Mouse (Mus musculus) megakaryocyte progenitor cell, adult 5-6 weeks (primary cell): Measurements from ENCODE around the gene Nrbp1. TPM values are rescaled to one million over a fixed set of nuclear protein-coding genes. Genes with fewer than 3 reads are reported as not detected.
"Not testable (repeated sequence)": the region's sequence is repeated elsewhere in the genome, so short reads cannot be mapped to it uniquely, and the experiment has no call there.

Experiments
- ATAC-seq: replicated peaks from 2 replicates; pipeline ENCODE4 v1.8.0; 2016; ENCODE audit warnings: mild to moderate bottlenecking, moderate TSS enrichment, inconsistent platforms; ENCODE audit not compliant: poor library complexity
- total RNA-seq, 2 experiments: library from RNA; stranded (forward) in 1 of 2; stranded (reverse) in 1 of 2; fragments of 157-497, 149-512 nt in 1 of 2; fragments of 200-1000 nt in 1 of 2; gene quantifications; 2 replicates each; pipeline versions ENCODE4 v1.2.3 to v1.2.4; 2015 to 2017

The Nrbp1 gene
- total RNA-seq, 2 experiments from 2014 or later = 39.4 to 77.5 TPM

DNA sequence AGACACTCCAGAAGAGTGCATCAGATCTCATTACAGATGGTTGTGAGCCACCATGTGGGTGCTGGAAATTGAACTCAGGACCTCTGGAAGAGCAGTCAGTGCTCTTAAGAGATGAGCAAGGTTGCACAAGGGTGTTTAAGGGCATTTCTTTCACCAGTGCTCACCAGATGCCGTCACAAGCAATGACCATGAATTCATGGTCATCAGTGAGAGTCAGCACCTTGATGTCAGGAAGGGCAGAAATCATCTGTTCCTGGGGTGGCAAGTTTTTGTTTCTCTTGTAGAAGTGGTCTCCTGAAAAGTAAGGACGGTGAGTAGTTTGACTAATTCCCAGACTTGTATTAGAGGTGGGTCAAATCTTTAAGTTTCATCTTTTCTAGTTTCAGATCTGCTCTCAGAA lies 36.8 kb upstream of the Nrbp1 start:
- ATAC-seq = no peak

DNA sequence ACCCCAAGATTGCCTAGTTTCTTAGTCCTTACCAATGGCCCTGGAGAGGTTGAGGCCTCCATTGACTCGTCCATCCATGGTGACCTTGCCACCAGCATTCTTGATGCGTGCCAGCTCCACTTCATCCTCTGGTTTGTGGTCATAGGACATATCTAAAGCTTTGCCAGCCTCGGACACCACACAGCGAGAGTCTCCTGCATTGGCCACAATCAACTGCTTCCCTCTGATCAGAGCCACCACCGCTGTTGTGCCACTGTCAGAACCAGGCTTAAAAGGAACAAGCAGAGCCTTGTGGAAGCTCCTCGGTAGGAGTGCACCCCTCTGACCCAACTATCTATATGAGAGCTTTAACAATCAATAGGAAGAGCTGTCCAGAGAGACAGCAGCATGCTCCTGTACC lies 36.2 kb upstream of the Nrbp1 start:
- no peak for ATAC-seq

DNA sequence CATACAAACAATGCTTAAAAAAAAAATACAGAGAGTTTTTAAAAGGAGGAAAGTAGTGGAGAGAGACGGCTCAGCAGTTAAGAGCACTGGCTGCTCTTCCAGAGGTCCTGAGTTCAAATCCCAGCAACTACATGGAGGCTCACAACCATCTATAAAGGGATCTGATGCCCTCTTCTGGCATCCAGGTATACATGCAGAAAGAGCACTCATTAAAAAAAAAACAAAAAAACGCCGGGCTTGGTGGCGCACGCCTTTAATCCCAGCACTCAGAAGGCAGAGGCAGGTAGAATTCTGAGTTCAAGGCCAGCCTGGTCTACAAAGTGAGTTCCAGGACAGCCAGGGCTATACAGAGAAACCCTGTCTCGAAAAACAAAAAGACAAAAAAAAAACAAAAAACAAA lies 24.1 kb upstream of the Nrbp1 start:
- ATAC-seq = not testable (repeated sequence)

DNA sequence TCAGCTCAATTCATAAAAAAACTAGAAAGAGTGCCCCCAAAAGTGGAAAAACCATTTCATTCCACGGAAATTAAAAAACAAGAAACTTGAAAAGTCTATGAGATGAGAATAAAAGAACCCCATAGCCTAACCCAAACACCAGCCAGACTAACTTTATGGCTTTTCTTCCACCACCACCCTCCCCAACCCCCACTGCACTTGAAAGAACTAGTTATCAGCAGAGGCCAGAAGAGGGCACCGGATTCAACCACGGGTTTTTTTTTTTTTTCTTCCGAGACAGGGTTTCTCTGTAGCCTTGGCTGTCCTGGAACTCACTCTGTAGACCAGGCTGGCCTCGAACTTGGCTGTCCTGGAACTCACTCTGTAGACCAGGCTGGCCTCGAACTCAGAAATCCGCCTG lies 22.4 kb upstream of the Nrbp1 start:
- ATAC-seq = peak; percentile 40

DNA sequence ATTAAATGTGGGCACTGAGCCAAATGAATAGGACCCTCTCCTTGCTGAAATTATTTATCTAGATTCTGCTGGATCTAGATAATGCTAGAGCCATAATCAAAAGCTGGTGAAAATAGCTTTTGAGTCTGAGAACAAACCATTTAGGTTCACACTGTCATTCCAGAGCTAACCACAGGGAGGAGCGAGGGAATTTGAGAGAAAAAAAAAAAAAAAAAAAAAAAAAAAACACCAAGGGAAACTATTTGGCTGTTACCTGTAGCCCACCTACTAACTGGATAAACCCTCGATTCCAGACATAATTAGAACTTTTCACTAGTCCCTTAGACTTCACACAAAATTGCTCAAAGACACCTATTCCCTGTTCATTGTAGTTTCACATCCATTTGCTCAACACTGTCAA lies 21.6 kb upstream of the Nrbp1 start:
- ATAC-seq = peak; percentile 24; the same call in 1 of the 2 replicates

DNA sequence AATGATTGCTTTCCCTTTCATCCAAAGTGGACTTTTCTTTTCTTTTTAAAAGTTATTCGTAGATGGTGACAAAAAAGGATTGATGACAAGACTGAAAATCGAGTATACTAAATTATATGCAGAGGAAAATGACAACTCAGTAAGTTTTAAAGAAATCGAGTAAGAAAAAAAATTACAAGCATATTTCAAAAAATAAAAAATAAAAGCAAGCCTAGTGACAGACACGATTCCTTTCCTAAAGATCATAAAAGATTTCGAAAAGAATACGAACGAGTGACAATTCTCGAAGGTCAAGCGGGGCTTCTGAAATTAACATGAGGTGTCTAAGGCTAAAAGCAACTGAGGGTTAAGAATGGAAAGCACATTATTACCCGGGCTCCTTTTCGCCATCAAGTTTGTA lies 21.2 kb upstream of the Nrbp1 start:
- no peak for ATAC-seq

DNA sequence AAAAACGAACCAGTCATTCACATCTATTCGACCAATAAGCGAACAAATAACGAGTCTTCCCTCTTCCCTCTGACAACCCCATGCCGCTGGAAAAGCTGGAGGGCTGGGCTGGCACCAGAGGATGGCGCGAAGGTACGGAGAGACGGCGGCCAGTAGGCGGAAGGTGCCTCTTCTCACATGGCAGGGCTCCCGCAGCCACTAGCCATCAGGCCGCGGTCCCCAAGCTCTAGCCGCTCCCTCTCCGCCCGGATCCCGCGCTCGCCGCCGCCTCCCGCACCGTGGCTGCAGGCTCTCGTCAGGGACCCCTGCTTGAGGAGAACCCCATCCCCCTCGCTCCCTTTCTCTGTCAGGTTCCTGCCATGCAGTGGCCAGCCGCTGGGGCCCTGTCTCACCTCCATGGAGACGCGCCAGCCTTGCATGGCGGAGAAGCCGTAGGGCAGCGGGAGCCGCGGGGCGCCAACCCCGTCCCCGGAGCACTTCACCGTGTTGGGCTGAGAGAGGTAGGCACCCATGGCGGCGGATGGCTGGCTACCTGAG lies 20.7 kb upstream of the Nrbp1 start:
- ATAC-seq = peak; percentile 7; the same call in 1 of the 2 replicates

DNA sequence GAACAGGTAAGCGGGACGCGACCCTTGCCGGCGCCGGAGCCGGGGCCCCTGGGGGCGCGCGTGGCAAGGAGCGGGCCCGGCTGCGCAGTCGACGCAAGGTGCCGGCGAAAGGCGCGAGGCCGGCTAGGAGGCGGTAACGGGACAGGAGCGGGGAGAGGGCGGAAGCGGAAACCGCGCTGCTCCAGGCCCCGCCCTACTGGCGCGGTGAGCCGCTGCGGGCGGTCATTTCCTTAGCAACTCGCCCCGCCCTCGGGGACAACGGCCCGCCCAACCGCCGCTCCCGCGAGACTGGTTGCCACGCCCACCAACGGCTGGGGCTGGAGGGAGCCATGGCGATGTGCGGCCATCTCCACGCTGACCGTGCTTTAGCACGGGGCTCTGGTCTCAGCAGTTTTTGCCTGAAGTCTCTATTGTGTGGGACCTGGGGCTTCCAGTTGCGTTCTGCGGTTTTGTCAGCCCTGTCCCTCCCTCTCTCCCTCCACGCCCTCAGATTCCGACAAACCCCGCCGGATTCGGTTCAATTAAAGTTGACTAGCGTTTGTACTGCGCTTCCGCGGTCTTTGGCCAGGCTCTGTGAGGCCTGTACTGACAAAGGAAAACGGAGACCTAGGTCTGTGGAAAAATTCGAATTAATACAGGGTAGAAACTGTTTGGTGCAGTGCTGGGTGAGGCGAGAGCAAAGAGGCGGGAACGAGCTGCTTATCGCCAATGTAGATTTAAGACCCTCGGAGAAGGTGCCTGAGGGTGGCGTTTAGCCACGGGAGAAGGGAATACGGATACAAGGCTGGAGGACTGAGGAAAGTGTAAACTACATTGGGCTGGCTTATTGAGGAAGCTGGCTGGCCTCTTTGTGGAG lies 20.0 kb upstream of the Nrbp1 start, which contains the start of gene Ppm1g:
TSS of gene Ppm1g (minus strand) at position 240 of the 856 bp plus-strand sequence.
- ATAC-seq = peak; percentile 89

DNA sequence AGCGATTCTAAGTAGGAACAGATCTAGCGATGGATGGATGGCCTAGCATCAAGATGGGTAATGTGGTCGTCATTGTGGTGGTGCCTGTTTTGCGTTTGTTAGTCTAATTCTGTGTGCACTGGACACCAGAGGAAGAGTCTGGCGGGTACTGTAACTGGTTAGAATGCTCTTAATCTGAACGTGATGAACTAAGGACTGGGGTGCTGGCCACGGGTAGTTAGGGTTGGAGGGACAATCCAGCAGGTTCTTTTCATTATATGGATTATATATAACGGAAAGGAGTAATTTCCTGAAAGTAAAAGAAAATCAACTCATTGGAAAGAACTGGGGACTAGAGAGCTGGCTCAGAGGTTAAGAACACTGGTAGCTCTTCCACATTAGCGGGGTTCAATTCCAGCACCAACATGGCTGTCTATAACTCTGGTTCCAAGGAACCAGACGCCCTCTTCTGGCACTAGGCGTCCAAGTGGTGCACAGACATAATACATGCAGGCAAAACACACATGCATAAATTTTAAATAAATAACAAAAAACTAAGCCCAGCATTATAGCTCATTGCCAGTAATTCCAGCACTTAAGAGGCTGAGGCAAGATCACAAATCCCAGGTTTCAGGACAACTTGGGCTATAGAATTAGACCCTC lies 19.2 kb upstream of the Nrbp1 start:
- peak; percentile 40 for ATAC-seq

DNA sequence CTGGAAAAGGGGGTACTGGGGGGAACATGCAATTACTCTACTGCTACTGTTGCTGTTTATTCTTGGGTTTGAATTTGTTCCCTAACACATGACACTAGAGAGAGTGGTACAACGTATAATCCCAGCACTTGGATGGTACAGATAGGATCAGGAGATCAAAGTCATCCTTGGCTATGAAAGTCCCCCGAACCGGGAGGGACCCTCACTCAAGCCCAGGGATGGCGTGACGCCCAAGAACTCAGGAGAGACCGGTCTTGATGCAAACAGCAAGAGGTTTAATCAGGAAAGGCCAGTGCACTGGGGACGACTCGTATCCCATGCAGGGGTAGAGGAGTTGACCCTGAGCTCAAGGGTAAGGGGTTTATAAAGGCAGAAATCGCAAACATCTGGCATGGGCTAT lies 18.0 kb upstream of the Nrbp1 start:
- no peak for ATAC-seq

DNA sequence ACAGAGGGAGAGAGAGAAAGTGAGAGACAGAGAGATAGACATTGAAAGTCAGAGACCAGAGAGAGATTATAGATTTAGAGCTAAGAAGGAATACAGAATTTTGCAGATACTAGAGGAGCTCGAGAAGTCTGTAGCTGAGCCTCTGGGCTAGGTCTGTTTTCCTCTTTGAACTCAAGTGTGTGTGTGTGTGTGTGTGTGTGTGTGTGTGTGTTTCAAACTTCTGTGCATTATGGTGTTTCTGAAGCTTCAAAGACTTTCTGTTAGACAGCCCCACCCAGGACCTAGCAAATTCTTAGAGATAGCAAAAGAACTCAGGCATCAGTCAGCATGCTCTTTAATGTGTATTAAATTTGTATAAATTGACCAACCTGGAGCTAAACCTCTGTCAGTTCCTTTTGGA lies 14.0 kb upstream of the Nrbp1 start:
- ATAC-seq = no peak

DNA sequence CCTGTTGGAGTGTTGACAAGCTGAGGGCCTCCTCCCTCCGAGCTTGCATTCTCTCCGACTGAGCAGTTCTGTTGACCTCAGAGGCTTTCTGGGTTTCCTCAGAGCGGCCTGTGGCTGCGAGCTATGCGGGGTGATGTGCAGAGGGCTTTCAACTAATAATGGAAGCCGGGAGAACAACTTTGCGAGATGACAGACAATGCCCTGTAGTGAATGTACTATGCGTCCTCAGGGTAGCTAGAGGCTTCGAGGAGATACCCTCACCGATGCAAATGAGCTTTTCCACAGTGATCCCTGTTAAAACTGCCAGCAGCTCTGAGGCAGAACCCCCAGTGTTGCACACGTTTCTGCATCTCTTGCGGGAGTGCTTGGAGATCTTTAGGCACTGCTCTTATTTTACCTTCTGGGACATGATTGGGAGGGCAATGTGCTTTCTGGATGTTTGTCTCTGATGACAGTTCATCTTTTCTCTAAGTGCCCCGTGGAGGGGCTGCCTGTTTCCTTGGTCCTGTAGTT lies 914 bp downstream of the Nrbp1 start:
- ATAC-seq = peak; percentile 10; the same call in 1 of the 2 replicates

DNA sequence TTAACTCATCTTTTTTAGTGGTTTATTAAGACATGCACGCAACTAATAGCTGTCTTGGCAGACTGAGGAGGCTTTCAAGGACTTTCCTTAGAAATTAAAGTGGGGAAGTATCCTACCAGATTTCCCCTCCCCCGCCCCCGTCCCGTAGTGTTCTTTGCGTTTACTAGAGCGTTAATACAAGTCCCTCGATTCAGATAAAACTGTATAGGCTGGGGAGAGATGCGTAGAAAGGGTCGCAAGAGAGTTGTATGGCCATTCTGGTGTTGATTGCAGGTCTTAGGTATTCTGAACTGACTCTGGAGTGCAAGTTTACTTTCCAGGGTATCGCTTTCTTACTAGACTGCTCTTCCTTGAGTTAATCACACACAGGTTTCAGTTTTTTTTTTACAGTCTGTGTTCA lies 1.5 kb downstream of the Nrbp1 start:
- ATAC-seq = no peak

DNA sequence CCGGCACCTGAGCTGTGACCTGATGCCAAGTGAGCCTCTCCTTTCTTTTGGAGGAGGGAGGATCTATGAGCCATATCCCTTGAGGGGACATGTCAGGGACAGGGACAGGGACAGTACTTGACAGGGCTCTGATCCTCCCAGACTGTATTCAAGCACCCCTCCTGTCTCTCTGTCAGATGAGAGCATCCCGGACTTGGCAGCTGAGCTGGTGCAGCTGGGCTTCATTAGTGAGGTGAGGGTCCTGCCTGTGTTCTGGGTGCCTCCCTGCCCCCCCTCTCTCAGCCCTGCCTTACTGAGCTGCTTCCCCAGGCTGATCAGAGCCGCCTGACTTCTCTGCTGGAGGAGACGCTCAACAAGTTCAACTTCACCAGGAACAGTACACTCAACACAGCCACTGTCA lies 10.1 kb downstream of the Nrbp1 start:
- ATAC-seq = no peak

DNA sequence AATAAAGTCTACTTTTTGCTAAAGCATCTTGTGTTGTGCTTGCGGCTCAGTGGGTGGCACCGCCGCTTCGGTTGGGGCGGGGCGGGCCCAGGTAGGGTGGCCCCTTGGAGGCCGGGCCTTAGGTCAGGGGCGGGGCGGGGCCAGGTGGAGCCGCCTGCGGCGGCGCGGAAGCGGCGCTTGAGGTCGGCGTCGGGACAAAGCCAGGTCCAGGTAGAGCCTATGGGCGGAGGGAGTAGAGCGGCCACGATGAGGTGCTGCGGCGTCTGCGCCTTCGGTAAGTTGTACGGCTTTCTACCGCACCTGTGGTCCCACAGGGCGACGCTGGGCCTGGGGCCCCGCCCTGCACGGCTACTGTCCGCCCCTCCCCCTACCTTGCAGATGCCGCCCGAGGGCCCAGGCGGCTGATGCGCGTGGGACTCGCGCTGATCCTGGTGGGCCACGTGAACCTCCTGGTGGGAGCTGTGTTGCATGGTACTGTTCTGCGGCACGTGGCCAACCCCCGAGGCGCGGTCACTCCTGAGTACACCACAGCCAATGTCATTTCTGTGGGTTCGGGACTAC lies 11.0 kb downstream of the Nrbp1 start, which contains the start of gene Krtcap3:
TSS of gene Krtcap3 (plus strand) at position 151 of the 561 bp plus-strand sequence.
- peak; percentile 17; the same call in 1 of the 2 replicates for ATAC-seq

DNA sequence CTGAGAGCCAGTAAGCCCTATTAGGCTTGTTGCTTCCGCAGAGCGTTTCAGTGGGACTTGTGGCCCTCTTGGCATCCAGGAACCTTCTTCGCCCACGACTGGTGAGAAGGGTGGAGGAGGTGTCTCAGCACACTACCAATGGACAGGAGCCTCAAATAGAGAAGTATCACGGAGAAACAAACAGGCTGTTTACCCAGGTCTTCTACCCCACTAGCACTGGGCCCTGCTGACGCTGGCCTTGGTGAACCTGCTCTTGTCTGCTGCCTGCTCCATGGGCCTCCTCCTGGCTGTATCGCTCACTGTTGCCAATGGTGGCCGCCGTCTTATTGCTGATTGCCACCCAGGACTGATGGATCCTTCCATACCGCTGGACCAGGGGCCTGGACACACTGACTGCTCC lies 11.5 kb downstream of the Nrbp1 start:
- ATAC-seq = no peak

DNA sequence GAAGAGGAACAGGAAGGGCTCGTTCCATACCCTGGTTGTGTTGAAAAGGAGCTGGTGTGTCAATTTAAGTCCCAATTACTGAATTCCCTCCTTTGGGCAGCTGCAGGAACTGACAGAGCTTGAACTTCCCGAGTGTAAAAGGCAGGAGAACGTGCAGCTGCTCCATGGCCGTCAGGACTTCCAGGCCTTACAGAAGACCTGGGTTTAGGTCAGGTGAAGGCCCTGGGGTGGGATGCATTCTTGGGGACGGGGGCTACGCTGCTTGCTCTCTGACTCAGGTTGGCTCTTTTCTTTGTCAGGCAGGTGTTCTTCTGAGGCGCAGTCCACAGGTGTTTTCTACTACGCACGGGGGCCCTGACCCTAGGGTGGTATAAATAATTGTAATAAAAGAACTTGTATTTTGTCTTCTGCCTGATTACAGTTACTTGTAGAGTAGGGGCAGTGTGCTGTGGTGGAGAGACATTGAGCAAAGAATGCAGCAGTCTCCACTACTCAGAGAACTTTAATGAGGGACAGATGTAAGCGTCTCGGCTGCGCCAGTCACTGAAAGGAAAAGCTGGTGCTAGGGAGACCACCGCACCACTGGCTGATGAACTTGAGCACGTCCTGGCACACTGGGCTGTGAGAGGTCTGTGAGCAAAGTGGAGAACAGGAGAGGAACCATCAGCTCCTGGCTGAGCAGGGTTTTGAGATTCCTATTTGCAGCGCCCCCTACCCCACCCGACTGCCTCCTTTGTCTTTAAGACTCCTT lies 12.3 kb downstream of the Nrbp1 start:
- ATAC-seq = no peak

DNA sequence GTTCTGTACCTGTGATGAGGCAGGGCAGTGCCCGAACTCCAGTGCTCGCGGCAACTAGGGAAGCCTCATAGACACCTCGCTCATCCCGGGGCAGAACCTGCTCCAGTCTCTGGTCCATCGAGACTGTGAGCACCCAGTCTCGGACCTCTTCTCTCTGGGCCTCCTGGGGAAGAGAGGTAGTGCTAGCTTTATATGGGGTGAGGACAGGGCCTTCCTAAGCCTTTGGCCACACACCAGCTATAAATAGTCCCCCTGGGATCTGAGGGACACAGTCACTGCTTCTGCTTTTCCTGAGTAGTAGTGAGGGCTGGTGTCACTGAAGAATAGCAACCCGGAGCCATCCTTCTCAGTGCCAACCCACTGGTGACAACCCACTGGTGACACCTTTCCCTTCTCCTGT lies 13.1 kb downstream of the Nrbp1 start:
- ATAC-seq = no peak

DNA sequence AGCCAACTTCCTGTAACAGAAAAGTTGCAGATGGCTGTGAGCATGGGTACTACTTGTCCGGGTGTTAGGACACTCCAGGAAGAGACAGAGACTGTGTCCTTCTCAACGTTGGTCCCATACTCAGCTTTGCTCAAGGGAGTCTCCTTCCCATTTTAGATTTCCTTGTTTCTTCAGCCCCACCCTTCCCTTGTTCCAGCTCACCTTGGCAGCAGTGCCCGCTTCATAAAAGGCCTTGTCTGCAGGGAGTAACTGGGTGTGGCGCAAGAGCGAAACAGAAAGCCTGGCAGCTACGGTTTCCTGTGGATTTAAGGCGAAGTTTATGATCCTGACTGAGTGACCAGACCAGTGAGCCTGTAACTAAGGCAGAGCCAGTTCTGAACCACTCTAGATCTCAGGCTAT lies 13.8 kb downstream of the Nrbp1 start:
- ATAC-seq = peak; percentile 43; the same call in 1 of the 2 replicates

DNA sequence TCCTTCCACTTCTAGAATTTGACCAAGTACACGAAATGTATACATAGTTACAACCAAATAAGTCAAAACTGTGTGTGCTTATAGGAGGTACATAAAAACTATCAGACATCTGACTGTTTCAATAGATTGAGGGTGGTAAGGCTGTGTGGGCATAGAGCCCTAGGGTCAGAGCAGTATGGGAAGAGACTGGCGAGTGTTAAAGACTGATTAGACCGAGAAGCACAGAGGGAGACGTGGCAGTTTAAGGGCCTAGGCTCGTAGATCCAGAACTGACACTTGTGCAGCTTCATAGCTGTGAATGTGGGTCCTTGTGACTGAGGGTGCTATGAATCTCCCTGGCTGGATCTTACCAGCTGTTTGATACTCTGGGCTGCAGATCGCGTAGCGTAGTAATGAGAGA lies 14.2 kb downstream of the Nrbp1 start:
- peak; percentile 69 for ATAC-seq

DNA sequence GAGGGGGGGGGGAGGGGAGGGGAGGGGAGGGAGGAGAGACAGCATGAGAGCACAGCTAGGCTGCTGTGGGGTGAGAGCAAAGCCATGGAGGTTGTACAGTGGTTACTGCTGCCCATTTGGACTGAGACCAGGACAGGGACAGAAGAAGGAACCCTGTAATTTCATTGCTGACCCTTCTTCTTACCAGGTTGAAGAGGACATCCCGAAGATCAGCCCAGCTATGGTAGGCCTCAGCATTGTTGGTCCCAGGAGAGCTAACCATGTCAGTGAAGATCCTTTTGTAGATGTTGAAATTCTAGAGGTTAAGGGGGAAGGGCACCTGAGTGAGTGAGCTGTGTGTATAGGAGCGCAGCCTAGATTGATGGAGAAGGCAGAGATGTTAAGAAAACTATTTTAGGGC lies 14.7 kb downstream of the Nrbp1 start:
- ATAC-seq = no peak
